Mouse (Mus musculus): ENCODE measurements around the gene Calr4. TPM values are rescaled to one million over a fixed set of nuclear protein-coding genes. Genes with fewer than 3 reads are reported as not detected.

The Calr4 gene
- total and polyA plus RNA-seq, 2 experiments from 2014 or later = not detected

DNA sequence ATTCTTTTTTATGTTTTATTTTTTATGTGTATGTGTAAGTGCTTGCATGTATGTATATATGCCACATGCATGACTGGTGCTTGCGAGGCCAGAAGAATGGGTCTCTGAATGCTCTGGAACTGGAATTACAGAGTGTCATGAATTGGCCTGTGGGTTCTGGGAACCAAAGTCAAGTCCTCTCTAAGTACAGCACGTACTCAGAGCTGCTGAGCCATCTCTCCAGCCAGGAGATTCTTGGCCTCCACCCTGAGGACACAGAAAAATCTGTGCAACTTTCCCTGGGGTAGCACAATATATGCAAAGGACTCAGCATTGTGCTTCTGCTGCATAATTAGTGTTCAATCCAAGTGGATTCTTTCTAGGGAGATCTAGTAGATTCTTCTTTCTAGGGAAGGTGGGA lies 24.0 kb upstream of the Calr4 start:
- no peaks in the 10 kb centered on the region for H3K4me1 ChIP-seq (ENCODE audit: control insufficient read depth, insufficient read depth)
- no peak overlapping the region for H3K4me2 ChIP-seq (ENCODE audit: low read depth, low read length)
- H3K9ac ChIP-seq (replicated peaks; ENCODE audit: low read depth, low read length) = no peak overlapping the region
- no peaks in the 10 kb centered on the region for H3K9me3 ChIP-seq (replicated peaks; ENCODE audit: control insufficient read depth, low read length)
- ATAC-seq (ENCODE audit: insufficient read depth, low read depth) (no peak), DNase-seq (ENCODE audit: low spot score) (no peak)
- no peaks in the 10 kb centered on the region for H3K27me3 ChIP-seq (ENCODE audit: control insufficient read depth, insufficient read depth, low read length)
- no peak for TF ChIP-seq CTCF (IDR thresholded peaks at IDR 0.05; ENCODE audit: low read depth)
- TF ChIP-seq EP300 (IDR thresholded peaks at IDR 0.05; ENCODE audit: low read depth) = no peak
- no peaks in the 10 kb centered on the region for H3K36me3 ChIP-seq (replicated peaks; ENCODE audit: control insufficient read depth, insufficient read depth, low read length)
- 0 out of 2 replicates have a peak overlapping the region, but pooled peaks have one; percentile 25 for H3K27ac ChIP-seq (ENCODE audit: low read depth)
- no peak overlapping the region for H3K4me3 ChIP-seq (ENCODE audit: low read depth, low read length)
- WGBS = 73% methylated on average over 2 of the region's 2 CpGs

- Histone ChIP-seq H3K4me3 (ENCODE audit: low read depth, low read length) (no peak overlapping the region), H3K27me3 (ENCODE audit: control insufficient read depth, insufficient read depth, low read length) (no peaks in the 10 kb centered on the region), H3K9ac (replicated peaks; ENCODE audit: low read depth, low read length) (no peak overlapping the region), H3K9me3 (replicated peaks; ENCODE audit: control insufficient read depth, low read length) (no peaks in the 10 kb centered on the region), H3K4me2 (ENCODE audit: low read depth, low read length) (no peak overlapping the region), H3K4me1 (ENCODE audit: control insufficient read depth, insufficient read depth) (no peaks in the 10 kb centered on the region), H3K36me3 (replicated peaks; ENCODE audit: control insufficient read depth, insufficient read depth, low read length) (no peaks in the 10 kb centered on the region), H3K27ac (ENCODE audit: low read depth) (peak overlapping the region; percentile 25; the same call in 1 of the 2 replicates)
- WGBS = 85% methylated on average over 4 of the region's 4 CpGs
- TF ChIP-seq EP300 (IDR thresholded peaks at IDR 0.05; ENCODE audit: low read depth) (no peak), CTCF (IDR thresholded peaks at IDR 0.05; ENCODE audit: low read depth) (no peak)
- ATAC-seq (ENCODE audit: insufficient read depth, low read depth) = no peak
- no peak for DNase-seq (ENCODE audit: low spot score)
Measured at GRCm38 (mm10) chr4:109210881-109211280, 23.4 kb upstream of the Calr4 start.

DNA sequence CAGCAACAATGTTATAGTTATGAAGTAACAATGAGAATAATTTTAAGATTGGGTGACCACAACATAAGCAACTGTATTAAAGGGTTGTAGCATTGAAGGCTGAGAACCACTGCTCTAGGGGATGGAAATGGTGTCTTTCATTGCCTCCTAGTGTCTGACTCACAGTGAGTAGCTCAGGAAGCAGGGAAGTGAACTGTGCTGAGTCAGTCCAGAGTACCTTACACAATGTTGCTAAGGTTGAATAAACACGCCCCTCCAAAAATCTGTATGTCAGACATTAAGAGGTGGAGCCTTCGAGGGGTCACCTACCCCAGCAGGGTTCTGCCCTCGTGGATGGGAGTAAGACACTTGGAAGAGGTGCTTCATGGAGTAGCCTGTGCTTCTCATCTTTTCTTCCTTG lies 20.3 kb upstream of the Calr4 start:
- Histone ChIP-seq H3K36me3 (replicated peaks; ENCODE audit: control insufficient read depth, insufficient read depth, low read length) (no peaks in the 10 kb centered on the region), H3K9ac (replicated peaks; ENCODE audit: low read depth, low read length) (no peak overlapping the region), H3K4me1 (ENCODE audit: control insufficient read depth, insufficient read depth) (no peaks in the 10 kb centered on the region), H3K27ac (ENCODE audit: low read depth) (no peak overlapping the region), H3K27me3 (ENCODE audit: control insufficient read depth, insufficient read depth, low read length) (no peaks in the 10 kb centered on the region), H3K9me3 (replicated peaks; ENCODE audit: control insufficient read depth, low read length) (no peaks in the 10 kb centered on the region), H3K4me3 (ENCODE audit: low read depth, low read length) (no peak overlapping the region), H3K4me2 (ENCODE audit: low read depth, low read length) (no peak overlapping the region)
- no peak for TF ChIP-seq EP300 (IDR thresholded peaks at IDR 0.05; ENCODE audit: low read depth)
- no peak for TF ChIP-seq CTCF (IDR thresholded peaks at IDR 0.05; ENCODE audit: low read depth)
- ATAC-seq (ENCODE audit: insufficient read depth, low read depth) (no peak), DNase-seq (ENCODE audit: low spot score) (no peak)
- 75% methylated on average over 3 of the region's 3 CpGs for WGBS

DNA sequence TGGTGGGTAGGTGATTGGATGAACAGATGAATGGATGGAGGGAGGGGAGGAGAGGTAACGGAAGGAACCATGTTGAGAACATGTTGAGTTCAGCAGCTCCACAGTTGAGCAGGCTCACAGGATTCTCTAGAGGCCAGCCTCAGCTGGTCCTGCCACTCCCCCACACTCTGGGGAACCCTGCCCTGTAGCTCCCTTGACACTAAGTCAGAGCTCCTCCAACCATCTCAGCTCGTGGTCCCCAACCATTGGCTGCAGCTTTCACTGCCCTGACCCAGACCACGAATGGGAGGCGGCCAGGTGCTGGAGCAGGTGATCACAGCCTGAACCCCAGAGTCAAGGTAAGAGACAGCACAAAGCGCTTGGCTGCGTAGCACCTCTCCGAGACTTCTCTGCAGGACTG lies 16.3 kb upstream of the Calr4 start:
- no peak overlapping the region for H3K27ac ChIP-seq (ENCODE audit: low read depth)
- TF ChIP-seq CTCF (IDR thresholded peaks at IDR 0.05; ENCODE audit: low read depth) (no peak), EP300 (IDR thresholded peaks at IDR 0.05; ENCODE audit: low read depth) (no peak)
- 78% methylated on average over 7 of the region's 7 CpGs for WGBS

DNA sequence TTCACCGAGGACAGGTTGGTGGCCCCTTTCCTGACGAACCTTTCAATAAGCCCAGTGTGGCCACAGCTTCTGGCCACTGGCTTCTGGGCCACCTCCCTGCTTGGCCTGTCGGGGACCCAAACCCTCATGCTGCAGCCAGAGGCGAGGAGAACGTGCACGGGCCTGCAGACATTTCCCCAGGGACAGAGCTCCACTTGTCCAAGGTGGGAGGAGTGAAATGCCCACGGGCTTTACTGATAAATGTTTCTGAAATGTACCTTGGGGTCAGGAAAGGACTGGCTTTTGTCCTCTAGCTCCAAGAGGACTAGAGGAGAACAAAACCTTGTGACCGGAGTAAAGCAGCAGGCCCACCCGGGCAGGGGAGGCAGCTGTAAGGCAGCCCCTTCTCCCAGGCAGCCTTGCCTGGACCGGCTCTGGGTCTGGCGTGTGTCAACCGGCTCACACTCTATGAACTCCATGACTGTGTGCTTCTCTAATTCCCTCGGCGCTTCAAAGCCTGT lies 13.8 kb upstream of the Calr4 start:
- Histone ChIP-seq H3K4me2 (ENCODE audit: low read depth, low read length) (no peak overlapping the region), H3K9me3 (replicated peaks; ENCODE audit: control insufficient read depth, low read length) (no peaks in the 10 kb centered on the region), H3K36me3 (replicated peaks; ENCODE audit: control insufficient read depth, insufficient read depth, low read length) (no peaks in the 10 kb centered on the region), H3K4me3 (ENCODE audit: low read depth, low read length) (no peak overlapping the region), H3K27ac (ENCODE audit: low read depth) (no peak overlapping the region), H3K27me3 (ENCODE audit: control insufficient read depth, insufficient read depth, low read length) (no peaks in the 10 kb centered on the region), H3K9ac (replicated peaks; ENCODE audit: low read depth, low read length) (no peak overlapping the region), H3K4me1 (ENCODE audit: control insufficient read depth, insufficient read depth) (peaks cover under 1% of the 10 kb centered on the region; the same call in 1 of the 2 replicates)
- TF ChIP-seq CTCF (IDR thresholded peaks at IDR 0.05; ENCODE audit: low read depth) (no peak), EP300 (IDR thresholded peaks at IDR 0.05; ENCODE audit: low read depth) (no peak)
- DNase-seq (ENCODE audit: low spot score) = no peak
- no peak for ATAC-seq (ENCODE audit: insufficient read depth, low read depth)
- WGBS = 46% methylated on average over 14 of the region's 14 CpGs

More for the DNA sequence above, 16.3 kb upstream of the Calr4 start:
- no peaks in the 10 kb centered on the region for H3K4me1 ChIP-seq (ENCODE audit: control insufficient read depth, insufficient read depth)
- DNase-seq (ENCODE audit: low spot score) (no peak), ATAC-seq (ENCODE audit: insufficient read depth, low read depth) (no peak)
- no peaks in the 10 kb centered on the region for H3K9me3 ChIP-seq (replicated peaks; ENCODE audit: control insufficient read depth, low read length)
- H3K4me3 ChIP-seq (ENCODE audit: low read depth, low read length) = no peak overlapping the region
- H3K4me2 ChIP-seq (ENCODE audit: low read depth, low read length) = no peak overlapping the region
- no peaks in the 10 kb centered on the region for H3K27me3 ChIP-seq (ENCODE audit: control insufficient read depth, insufficient read depth, low read length)
- H3K36me3 ChIP-seq (replicated peaks; ENCODE audit: control insufficient read depth, insufficient read depth, low read length) = no peaks in the 10 kb centered on the region
- H3K9ac ChIP-seq (replicated peaks; ENCODE audit: low read depth, low read length) = no peak overlapping the region

GRCm38 (mm10) chr4:109222001-109222400 lies 12.3 kb upstream of the Calr4 start:
- Histone ChIP-seq H3K4me1 (ENCODE audit: control insufficient read depth, insufficient read depth) (peaks cover 3% of the 10 kb centered on the region; the same call in 1 of the 2 replicates), H3K9me3 (replicated peaks; ENCODE audit: control insufficient read depth, low read length) (no peaks in the 10 kb centered on the region), H3K27me3 (ENCODE audit: control insufficient read depth, insufficient read depth, low read length) (no peaks in the 10 kb centered on the region), H3K36me3 (replicated peaks; ENCODE audit: control insufficient read depth, insufficient read depth, low read length) (no peaks in the 10 kb centered on the region), H3K4me3 (ENCODE audit: low read depth, low read length) (no peak overlapping the region), H3K27ac (ENCODE audit: low read depth) (no peak overlapping the region), H3K4me2 (ENCODE audit: low read depth, low read length) (no peak overlapping the region), H3K9ac (replicated peaks; ENCODE audit: low read depth, low read length) (no peak overlapping the region)
- ATAC-seq (ENCODE audit: insufficient read depth, low read depth) (no peak), DNase-seq (ENCODE audit: low spot score) (no peak)
- WGBS = 39% methylated on average over 3 of the region's 3 CpGs
- TF ChIP-seq CTCF (IDR thresholded peaks at IDR 0.05; ENCODE audit: low read depth) (no peak), EP300 (IDR thresholded peaks at IDR 0.05; ENCODE audit: low read depth) (no peak)
